Mouse (Mus musculus) thymus, postnatal 4 days (tissue): ENCODE measurements at regions not wholly inside any gene's neighbourhood (a gene's known extent, or its start where the extent isn't known, plus 50 kb on each side); places are given as distances from the start of the nearest gene placed in this dataset.
A peak's percentile ranks its signal among the peaks of the same experiment; 100 is the strongest.
"Not testable (repeated sequence)": the region's sequence is repeated elsewhere in the genome, so short reads cannot be mapped to it uniquely, and the experiment has no call there.

ENCODE experiments used
- DNase-seq: peaks from one replicate; pipeline ENCODE4 v3.0.0; 2021

DNA sequence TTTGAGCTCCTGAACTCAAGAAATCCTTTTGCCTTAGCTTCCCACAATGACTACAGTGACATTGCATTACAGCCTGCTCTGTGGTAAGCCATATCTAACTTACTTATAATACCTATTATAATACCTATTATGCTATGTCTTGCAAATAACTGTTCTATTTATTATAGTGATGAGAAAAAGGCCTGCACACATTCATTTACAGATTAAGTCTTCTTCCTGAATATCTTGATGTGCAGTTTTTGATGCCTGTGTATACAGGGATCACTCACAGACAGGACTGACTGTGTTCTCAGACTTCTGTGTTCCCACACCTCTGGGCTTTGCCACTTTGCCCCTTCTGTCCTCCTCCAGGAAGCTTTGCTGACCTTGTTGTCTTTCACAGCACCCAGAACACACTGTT lies 102.8 kb upstream of the Dlg1 start:
- DNase-seq = no peak

DNA sequence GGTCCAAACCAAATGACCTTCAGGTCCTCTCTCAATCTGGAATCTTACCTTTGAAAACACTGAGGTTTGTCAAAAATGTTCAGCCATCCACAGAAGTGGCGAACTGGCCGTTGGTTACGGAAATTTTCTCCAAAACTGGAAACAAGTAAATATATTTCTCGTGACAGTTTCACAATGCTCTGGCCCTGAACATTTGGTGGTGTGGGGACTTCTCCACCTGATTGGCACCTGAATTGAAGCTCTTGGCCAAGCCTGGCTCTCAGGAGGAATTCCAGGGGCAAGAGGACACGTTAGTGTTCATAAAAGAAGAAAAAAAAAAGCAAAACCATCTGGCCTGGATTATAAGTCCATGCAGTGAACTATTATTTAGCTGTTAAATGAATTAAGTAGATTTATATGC lies 98.3 kb upstream of the Dlg1 start:
- no peak for DNase-seq

GRCm38 (mm10) chr16:31568316-31568715 lies 94.9 kb upstream of the Dlg1 start:
- DNase-seq = no peak

DNA sequence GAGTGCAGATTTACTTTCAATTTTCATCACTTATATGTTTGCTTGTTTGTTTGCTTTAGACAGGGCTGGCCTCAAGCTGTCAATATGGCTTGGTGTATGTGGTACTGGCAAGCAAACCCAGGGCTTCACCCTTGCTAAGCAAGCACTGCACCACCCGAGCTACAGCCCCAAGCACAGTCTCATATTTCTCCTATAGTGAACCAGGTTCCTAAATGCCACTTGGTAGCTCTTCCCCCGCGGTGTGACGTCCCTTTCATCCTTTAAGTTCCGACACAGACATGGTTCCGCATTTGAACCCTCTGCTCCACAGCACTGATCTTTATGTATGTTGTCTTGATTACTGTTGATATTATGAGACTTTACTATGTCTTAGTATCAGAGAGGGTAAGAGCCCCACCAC lies 93.4 kb upstream of the Dlg1 start:
- DNase-seq = no peak

- no peak for DNase-seq
Measured at GRCm38 (mm10) chr16:31570311-31571139, 92.7 kb upstream of the Dlg1 start.

DNA sequence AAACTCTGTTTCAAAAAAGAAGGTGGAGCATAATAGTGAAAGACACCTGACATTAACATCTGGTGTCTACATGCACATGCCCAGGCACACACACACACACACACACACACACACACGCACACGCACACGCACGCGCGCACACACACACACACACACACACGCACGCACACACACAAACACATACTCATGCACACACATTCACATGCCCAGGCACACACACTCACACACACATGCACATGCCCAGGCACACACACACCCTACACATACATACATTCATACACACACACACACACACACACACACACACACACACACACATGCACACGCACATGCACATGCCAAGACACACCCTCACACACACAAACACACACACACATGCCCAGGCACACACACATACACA lies 89.4 kb upstream of the Dlg1 start:
- not testable (repeated sequence) for DNase-seq

- not testable (repeated sequence) for DNase-seq
Measured at GRCm38 (mm10) chr16:31575646-31576045, 87.6 kb upstream of the Dlg1 start.

DNA sequence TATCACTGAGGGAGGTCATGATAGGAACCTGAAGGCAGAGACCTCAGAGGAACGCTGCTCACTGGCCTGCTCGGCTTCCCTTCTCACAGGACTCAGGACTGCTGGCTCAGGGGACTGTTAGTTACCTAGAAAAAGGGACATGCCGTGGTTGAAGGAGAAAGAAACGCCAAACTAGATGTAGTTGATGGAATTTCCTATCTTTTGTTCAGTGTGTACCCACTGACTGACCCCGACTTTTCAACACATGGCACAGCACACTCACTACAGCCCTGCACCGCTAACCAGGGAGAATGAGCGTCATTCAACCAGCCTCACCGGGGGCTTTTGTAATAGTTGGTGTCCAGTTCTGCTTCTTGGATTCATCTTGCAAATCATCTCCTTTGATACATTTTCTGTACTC lies 86.8 kb upstream of the Dlg1 start:
- DNase-seq = no peak

DNA sequence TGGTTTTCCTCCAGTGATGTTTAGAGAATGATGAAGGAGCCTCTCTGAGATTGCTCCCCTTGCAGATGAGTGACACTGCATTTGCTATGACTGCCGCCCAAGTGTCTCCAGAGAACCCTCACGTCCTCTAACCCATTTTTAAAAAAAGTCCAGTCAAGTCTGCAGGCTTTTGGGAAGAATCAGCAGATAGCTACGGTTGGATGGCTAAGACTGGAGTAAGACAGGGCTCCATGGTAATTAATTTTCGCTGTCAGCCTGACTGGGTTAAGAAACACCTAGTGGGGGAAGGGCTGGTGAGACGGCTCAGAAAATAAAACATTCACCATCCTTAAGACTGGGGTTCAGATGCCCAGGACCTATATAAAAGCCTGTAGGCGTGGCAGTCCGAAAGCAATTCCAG lies 85.9 kb upstream of the Dlg1 start:
- DNase-seq = no peak

GRCm38 (mm10) chr16:31579318-31579717 lies 83.9 kb upstream of the Dlg1 start:
- DNase-seq = no peak

GRCm38 (mm10) chr16:31580779-31581178 lies 82.5 kb upstream of the Dlg1 start:
- DNase-seq = no peak

DNA sequence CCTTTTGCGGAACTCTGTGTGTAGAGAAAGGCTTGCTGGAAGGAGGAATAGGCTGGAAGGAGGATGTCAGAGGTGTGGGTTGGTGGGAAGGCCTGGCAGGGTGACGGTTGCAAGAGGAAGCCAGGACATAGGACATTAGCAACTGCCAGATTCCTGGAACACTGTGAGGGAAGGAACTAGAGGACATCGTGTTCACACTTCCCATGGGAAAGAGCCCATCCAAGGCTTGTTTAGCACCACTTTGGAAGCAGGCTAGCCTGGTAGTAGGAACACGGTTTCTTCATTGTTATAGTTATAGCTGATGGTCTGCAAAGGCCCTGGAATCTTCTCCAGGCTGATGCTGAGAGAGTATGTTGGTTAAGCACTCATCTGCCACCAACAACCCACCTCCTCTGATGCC lies 80.4 kb upstream of the Dlg1 start:
- no peak for DNase-seq

- no peak for DNase-seq
Measured at GRCm38 (mm10) chr16:31583627-31584026, 79.6 kb upstream of the Dlg1 start.

DNA sequence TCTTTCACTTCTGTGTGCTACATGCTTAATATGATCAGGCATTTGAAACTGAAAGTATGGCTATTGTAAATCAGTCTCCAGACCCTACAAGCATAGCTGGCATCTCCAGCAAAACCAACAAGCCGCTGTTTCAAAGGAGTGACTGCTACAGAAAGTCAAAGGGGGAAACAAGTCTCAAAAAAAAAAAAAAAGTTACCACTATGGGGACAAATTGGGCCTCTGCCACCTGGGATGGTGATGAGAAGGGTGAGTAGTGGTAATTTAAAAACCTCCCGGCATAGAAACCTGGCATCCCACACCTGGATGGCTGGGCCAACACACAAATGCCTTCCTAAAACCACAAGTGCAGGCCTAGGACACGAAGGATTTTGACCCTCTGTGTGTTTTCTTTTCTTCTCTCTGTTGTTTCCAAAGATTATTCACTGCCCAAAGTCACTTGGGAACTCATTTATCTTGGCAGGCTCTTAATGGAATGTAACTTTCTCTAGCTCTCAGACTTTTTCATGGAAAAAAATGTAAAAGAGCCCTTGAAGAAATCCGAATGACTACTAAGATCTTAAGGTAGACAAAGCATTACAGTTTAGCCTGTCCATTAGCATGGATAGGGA lies 78.9 kb upstream of the Dlg1 start:
- DNase-seq = no peak

DNA sequence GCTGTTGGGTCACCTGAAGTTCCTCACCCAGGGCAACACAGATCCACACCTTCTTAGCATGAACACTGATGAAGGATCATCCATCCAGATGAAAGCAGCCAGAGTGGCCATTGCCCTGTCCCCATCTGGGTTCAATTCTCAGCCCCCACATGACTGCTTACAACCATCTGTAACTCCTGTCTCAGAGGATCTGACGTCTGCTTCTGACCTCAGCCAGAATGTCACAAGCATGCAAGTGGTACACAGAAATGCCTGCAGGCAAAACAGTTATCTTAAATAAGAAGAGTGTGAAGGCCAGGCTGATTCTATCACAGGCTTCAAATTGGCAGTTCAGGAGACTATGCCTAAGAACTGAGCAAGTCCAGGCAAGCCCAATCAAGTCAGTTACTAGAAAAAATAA lies 76.2 kb upstream of the Dlg1 start:
- no peak for DNase-seq

- no peak for DNase-seq
Measured at GRCm38 (mm10) chr16:31589576-31589975, 73.7 kb upstream of the Dlg1 start.

DNA sequence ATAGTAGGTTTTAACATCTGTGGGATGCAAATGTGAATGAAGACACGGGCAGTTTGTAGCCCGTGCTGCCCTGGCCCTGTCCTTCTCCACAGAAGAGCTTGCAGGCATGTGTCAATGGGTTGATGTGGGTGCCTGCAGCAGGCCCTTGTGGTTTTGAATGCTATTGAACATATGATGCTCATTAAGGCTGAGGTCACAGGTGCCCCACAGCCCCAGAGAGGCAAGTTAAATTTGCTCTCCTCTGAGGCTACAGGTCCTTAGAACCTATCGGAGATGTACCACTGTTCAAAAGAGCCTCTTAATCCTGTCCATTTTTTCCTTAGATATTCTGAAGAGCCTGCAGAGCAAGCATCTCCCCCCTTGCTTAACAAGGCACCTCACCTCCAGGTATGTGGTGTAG lies 71.7 kb upstream of the Dlg1 start:
- no peak for DNase-seq

- DNase-seq = peak; percentile 18
Measured at GRCm38 (mm10) chr16:31592014-31592871, 71.0 kb upstream of the Dlg1 start.

GRCm38 (mm10) chr16:31592973-31593683 lies 70.1 kb upstream of the Dlg1 start:
- DNase-seq = no peak

GRCm38 (mm10) chr16:31597965-31598364 lies 65.3 kb upstream of the Dlg1 start:
- DNase-seq = no peak

- no peak for DNase-seq
Measured at GRCm38 (mm10) chr16:31598409-31598988, 64.7 kb upstream of the Dlg1 start.

- DNase-seq = no peak
Measured at GRCm38 (mm10) chr16:31598989-31599421, 64.2 kb upstream of the Dlg1 start.

- no peak for DNase-seq
Measured at GRCm38 (mm10) chr16:31601278-31601677, 62.0 kb upstream of the Dlg1 start.
